Mouse (Mus musculus) effector memory CD4-positive, alpha-beta T cell, adult 5 months (primary cell): ENCODE data around the gene Trem2. TPM values are rescaled to one million over a fixed set of nuclear protein-coding genes. Genes with fewer than 3 reads are reported as not detected.

Experiments used
- polyA plus RNA-seq: library from polyadenylated mRNA; unstranded; fragments of 100-300 nt; shearing (Covaris generic); gene quantifications from one replicate; pipeline ENCODE4 v1.2.1, GENCODE M21; 2017

Trem2 gene
- polyA plus RNA-seq: not detected

GRCm38 (mm10) chr17:48346231-48346630 lies at the start of gene Trem2:
Gene Trem2 (plus strand): TSS chr17:48346401.

DNA sequence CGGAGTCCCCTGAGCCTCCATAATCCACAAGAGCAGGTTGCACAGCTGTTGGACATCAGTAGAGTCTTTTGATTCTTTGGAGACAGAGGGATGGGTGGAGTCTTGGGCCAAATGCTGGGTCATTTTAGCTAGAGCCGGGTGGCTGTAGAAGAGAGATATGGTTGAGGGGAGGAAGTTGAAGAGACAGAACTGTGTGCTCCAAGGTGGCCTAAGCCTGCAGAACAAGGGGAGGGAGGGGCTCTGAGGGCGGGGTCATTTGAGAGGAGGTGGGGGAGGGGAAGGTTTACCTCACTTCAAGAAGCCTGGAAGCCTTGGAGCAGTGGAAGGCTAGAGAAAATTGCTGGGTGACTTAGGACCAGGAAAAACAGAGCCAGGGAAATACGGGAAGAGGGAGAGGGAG lies 47.0 kb upstream of the Trem2 start, which contains the start of gene Treml2:
TSS of gene Treml2 (plus strand) at position 296 of the 400 bp plus-strand sequence.

DNA sequence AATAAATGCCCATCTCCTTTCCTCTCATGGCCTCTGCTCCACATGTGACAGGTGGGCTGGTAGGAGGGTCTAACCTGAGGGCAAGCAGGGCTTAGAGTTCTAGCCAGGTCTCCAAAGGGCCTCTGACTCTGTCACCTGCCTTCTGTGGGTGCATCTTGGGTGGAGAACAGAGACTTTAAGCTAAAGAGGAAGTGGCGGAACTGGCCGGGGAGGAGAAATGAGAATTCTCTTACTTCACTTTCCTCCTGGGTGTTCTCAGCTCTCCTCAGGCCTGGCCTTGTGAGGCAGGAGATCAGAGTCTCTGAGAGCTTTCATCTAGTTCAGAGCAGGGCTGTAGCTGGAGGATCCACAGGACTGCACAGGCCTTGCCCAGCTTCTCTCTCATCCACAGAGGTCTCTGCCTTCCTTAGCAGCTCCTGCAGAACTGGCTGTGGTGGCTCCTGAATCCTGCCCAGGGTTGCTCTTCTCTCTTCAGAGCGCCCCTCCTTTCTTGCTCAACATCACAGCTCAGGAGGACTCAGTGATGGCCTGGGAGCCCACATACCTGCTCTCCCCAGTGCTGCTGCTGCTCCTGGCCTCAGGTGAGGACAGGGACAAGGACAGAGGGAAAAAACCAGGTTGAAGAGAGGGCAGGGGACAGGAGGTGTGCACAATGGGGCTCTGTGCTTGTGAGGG lies 30.2 kb upstream of the Trem2 start, which contains the start of gene B430306N03Rik:
TSS of gene B430306N03Rik (plus strand) at position 237 of the 675 bp plus-strand sequence.

GRCm38 (mm10) chr17:48359616-48360015 lies 13.4 kb downstream of the Trem2 start, which contains the start of gene Treml1:
Gene Treml1 (plus strand): TSS chr17:48359916.

Other genes with a start within 250 kb of the Trem2 start
- gene 9830107B12Rik, start 200.1 kb upstream of the Trem2 start, polyA plus RNA-seq: not detected
- gene A530064D06Rik, start 179.1 kb upstream of the Trem2 start, polyA plus RNA-seq: 0.14 TPM
- gene Trem1, start 113.6 kb upstream of the Trem2 start, polyA plus RNA-seq: not detected
- gene Trem3, start 98.6 kb upstream of the Trem2 start, polyA plus RNA-seq: not detected
- not detected for gene Treml4, start 82.1 kb upstream of the Trem2 start, polyA plus RNA-seq
- gene Treml2, start 46.9 kb upstream of the Trem2 start, polyA plus RNA-seq: 1.3 TPM
- 0.30 TPM for gene B430306N03Rik, start 30.3 kb upstream of the Trem2 start, polyA plus RNA-seq
- gene Treml1, start 13.5 kb downstream of the Trem2 start, polyA plus RNA-seq: not detected
- 12.1 TPM for gene Nfya, start 63.5 kb downstream of the Trem2 start, polyA plus RNA-seq
- gene Oard1, start 63.6 kb downstream of the Trem2 start, polyA plus RNA-seq: 48.0 TPM
- gene Apobec2, start 86.5 kb downstream of the Trem2 start, polyA plus RNA-seq: 9.5 TPM
- 0.11 TPM for gene Tspo2, start 105.1 kb downstream of the Trem2 start, polyA plus RNA-seq
- 9.5 TPM for gene Unc5cl, start 108.5 kb downstream of the Trem2 start, polyA plus RNA-seq